ENCODE assay signal across 14 mouse cellular contexts in the genomic region with DNA sequence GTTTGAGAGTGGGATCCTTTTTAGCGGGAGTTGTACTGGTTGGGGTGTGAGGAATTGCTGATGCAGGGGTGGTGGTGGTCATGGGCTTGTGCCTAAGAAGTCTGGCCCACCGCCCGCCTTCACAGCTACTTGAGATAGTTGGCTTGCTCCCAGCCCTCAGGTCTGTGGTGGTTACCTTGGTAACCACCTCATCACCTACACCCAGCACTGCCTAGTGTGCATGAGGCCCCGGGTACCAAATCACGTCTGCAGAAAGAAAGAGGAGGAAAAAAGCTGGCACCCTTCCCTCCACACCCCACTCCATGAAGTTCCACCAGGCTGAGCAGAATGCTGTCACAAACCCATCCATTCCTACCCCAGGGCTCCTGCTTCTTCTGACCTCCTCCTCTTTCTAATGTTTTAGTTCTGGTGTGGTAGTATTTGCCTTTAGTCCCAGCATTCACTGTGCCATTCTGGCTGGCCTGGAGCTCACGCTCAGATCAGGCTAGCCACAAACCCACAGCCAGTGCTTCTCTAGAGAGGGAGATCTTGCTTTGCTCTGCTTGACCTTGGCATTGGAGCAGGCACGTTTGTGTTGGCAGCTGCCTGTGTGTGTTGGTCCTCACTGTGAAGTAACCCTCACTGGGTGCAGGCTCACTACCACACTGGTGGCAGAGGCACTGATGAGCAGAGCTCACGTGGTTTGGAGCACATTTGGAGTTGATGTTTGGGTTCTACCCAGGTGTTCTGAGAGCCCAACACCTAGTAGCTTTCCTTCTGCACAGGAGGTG. TPM values are rescaled to one million over a fixed set of nuclear protein-coding genes. Genes with fewer than 3 reads are reported as not detected.
A peak's percentile ranks its signal among the peaks of the same experiment; 100 is the strongest.
DNase-seq lines count a peak whose midpoint lies in the region; ATAC-seq and TF ChIP-seq lines count a peak whose summit lies in the region.
"Had no signal": no experiment of that assay in that cellular context is flagged by ENCODE, and none has a peak within 500 bp of the region (broad histone marks: within the 10 kb centered on the region; RNA-seq: fewer than 3 reads in every experiment).

No protein-coding gene starts in this region.

- peaks cover 43% of the 10 kb centered on the region for H3K4me1 ChIP-seq in forebrain, embryonic 12.5 days
- peaks cover 36% of the 10 kb centered on the region for H3K4me1 ChIP-seq in forebrain, embryonic 10.5 days
- H3K4me1 ChIP-seq in lung, embryonic 16.5 days (replicated peaks; ENCODE audit: control insufficient read depth, insufficient read depth, low read length) = peaks cover 9% of the 10 kb centered on the region
- peaks cover 10% of the 10 kb centered on the region for H3K4me1 ChIP-seq in embryonic facial prominence, embryonic 14.5 days (ENCODE audit: control insufficient read depth, insufficient read depth, low read length)
- H3K4me1 ChIP-seq in midbrain, postnatal 0 days (ENCODE audit: insufficient read depth, low read length) = peaks cover 5% of the 10 kb centered on the region; the same call in 1 of the 2 replicates
- H3K4me1 ChIP-seq in liver, embryonic 12.5 days = peaks cover 17% of the 10 kb centered on the region
- H3K4me1 ChIP-seq in intestine, embryonic 16.5 days (ENCODE audit: control insufficient read depth, insufficient read depth, low read length) = peaks cover 8% of the 10 kb centered on the region

- DNase-seq in forebrain, embryonic 10.5 days (ENCODE audit: extremely low spot score, low spot score) = no peak
- no peak for DNase-seq in lung, postnatal 10 days
- DNase-seq in embryonic facial prominence, embryonic 14.5 days (ENCODE audit: low spot score) = no peak
- peak; percentile 49 for DNase-seq in midbrain, postnatal 0 days (ENCODE audit: low spot score)
- DNase-seq: cerebellum, postnatal 36 days; heart, adult 18-20 months; kidney, adult 8-10 months; layer of hippocampus, adult 9-11 months had no signal

- no peak for TF ChIP-seq CTCF in midbrain, postnatal 0 days (IDR thresholded peaks at IDR 0.05)

- peak; percentile 25; the same call in 1 of the 2 replicates for ATAC-seq in forebrain, embryonic 12.5 days (ENCODE audit: low FRiP score)
- ATAC-seq in lung, embryonic 16.5 days (ENCODE audit: low read depth) = 0 out of 2 replicates have a peak, but pooled peaks have one; percentile 27
- ATAC-seq in embryonic facial prominence, embryonic 14.5 days (ENCODE audit: low read depth) = 0 out of 2 replicates have a peak, but pooled peaks have one; percentile 41
- no peak for ATAC-seq in midbrain, postnatal 0 days (ENCODE audit: low FRiP score)
- no peak for ATAC-seq in liver, embryonic 12.5 days
- ATAC-seq in intestine, embryonic 16.5 days = no peak

- no peak overlapping the region for H3K4me3 ChIP-seq in forebrain, embryonic 12.5 days (replicated peaks)
- no peak overlapping the region for H3K4me3 ChIP-seq in forebrain, embryonic 10.5 days
- no peak overlapping the region for H3K4me3 ChIP-seq in lung, embryonic 16.5 days (ENCODE audit: low read length)
- no peak overlapping the region for H3K4me3 ChIP-seq in embryonic facial prominence, embryonic 14.5 days (ENCODE audit: low read depth, low read length)
- H3K4me3 ChIP-seq in midbrain, postnatal 0 days (ENCODE audit: low read depth, low read length) = no peak overlapping the region
- no peak overlapping the region for H3K4me3 ChIP-seq in liver, embryonic 12.5 days
- no peak overlapping the region for H3K4me3 ChIP-seq in intestine, embryonic 16.5 days (ENCODE audit: low read length)
- H3K4me3 ChIP-seq: erythroblast, embryonic 14.5 days; megakaryocyte, embryonic 14.5 days had no signal

- no peak overlapping the region for H3K4me2 ChIP-seq in forebrain, embryonic 12.5 days
- H3K4me2 ChIP-seq in lung, embryonic 16.5 days (ENCODE audit: low read depth, low read length) = no peak overlapping the region
- no peak overlapping the region for H3K4me2 ChIP-seq in embryonic facial prominence, embryonic 14.5 days (ENCODE audit: low read depth, low read length)
- H3K4me2 ChIP-seq in midbrain, postnatal 0 days (ENCODE audit: low read depth, low read length, poor library complexity, severe bottlenecking) = no peak overlapping the region
- H3K4me2 ChIP-seq in liver, embryonic 12.5 days = no peak overlapping the region
- no peak overlapping the region for H3K4me2 ChIP-seq in intestine, embryonic 16.5 days (ENCODE audit: low read depth, low read length)

- peaks cover 2% of the 10 kb centered on the region; the same call in 1 of the 2 replicates for H3K9me3 ChIP-seq in forebrain, embryonic 12.5 days
- H3K9me3 ChIP-seq in forebrain, embryonic 10.5 days = peaks cover 3% of the 10 kb centered on the region; the same call in 1 of the 2 replicates
- H3K9me3 ChIP-seq in lung, embryonic 16.5 days (ENCODE audit: control insufficient read depth, low read length) = no peaks in the 10 kb centered on the region
- H3K9me3 ChIP-seq in embryonic facial prominence, embryonic 14.5 days (ENCODE audit: control insufficient read depth, low read length) = no peaks in the 10 kb centered on the region
- H3K9me3 ChIP-seq in midbrain, postnatal 0 days (ENCODE audit: low read length) = 0 out of 2 replicates have a peak, but pooled peaks cover 2% of the 10 kb centered on the region
- 0 out of 2 replicates have a peak, but pooled peaks cover 2% of the 10 kb centered on the region for H3K9me3 ChIP-seq in liver, embryonic 12.5 days (replicated peaks)
- H3K9me3 ChIP-seq in intestine, embryonic 16.5 days (ENCODE audit: control insufficient read depth, low read length) = no peaks in the 10 kb centered on the region

- WGBS in forebrain, embryonic 12.5 days = 61% methylated on average over 8 of the region's 8 CpGs
- WGBS in forebrain, embryonic 10.5 days = 76% methylated on average over 8 of the region's 8 CpGs
- WGBS in lung, embryonic 16.5 days = 53% methylated on average over 8 of the region's 8 CpGs
- WGBS in embryonic facial prominence, embryonic 14.5 days = 69% methylated on average over 7 of the region's 8 CpGs
- 63% methylated on average over 8 of the region's 8 CpGs for WGBS in midbrain, postnatal 0 days
- WGBS in liver, embryonic 12.5 days (ENCODE audit: insufficient replicate concordance) = 65% methylated on average over 8 of the region's 8 CpGs
- WGBS in intestine, embryonic 16.5 days = 75% methylated on average over 8 of the region's 8 CpGs

- H3K9ac ChIP-seq in forebrain, embryonic 12.5 days = no peak overlapping the region
- H3K9ac ChIP-seq in lung, embryonic 16.5 days (ENCODE audit: low read length) = no peak overlapping the region
- no peak overlapping the region for H3K9ac ChIP-seq in embryonic facial prominence, embryonic 14.5 days (ENCODE audit: low read depth, low read length)
- H3K9ac ChIP-seq in midbrain, postnatal 0 days (replicated peaks; ENCODE audit: low read length, poor library complexity, severe bottlenecking) = no peak overlapping the region
- no peak overlapping the region for H3K9ac ChIP-seq in liver, embryonic 12.5 days
- H3K9ac ChIP-seq in intestine, embryonic 16.5 days (ENCODE audit: low read depth, low read length) = no peak overlapping the region

- H3K27ac ChIP-seq in forebrain, embryonic 12.5 days = peak overlapping the region; percentile 33; the same call in 1 of the 2 replicates
- H3K27ac ChIP-seq in forebrain, embryonic 10.5 days = no peak overlapping the region
- H3K27ac ChIP-seq in lung, embryonic 16.5 days (ENCODE audit: low read length) = no peak overlapping the region
- no peak overlapping the region for H3K27ac ChIP-seq in embryonic facial prominence, embryonic 14.5 days (replicated peaks; ENCODE audit: low read depth, low read length)
- no peak overlapping the region for H3K27ac ChIP-seq in midbrain, postnatal 0 days (ENCODE audit: low read depth, low read length)
- no peak overlapping the region for H3K27ac ChIP-seq in liver, embryonic 12.5 days
- H3K27ac ChIP-seq in intestine, embryonic 16.5 days (ENCODE audit: low read length) = no peak overlapping the region

- peaks cover 4% of the 10 kb centered on the region for H3K36me3 ChIP-seq in forebrain, embryonic 12.5 days (replicated peaks)
- H3K36me3 ChIP-seq in forebrain, embryonic 10.5 days (replicated peaks) = peaks cover 18% of the 10 kb centered on the region
- H3K36me3 ChIP-seq in lung, embryonic 16.5 days (ENCODE audit: control insufficient read depth, insufficient read depth, low read length) = no peaks in the 10 kb centered on the region; the same call in 1 of the 2 replicates
- H3K36me3 ChIP-seq in embryonic facial prominence, embryonic 14.5 days (ENCODE audit: control insufficient read depth, insufficient read depth, low read length) = peaks cover 4% of the 10 kb centered on the region; the same call in 1 of the 2 replicates
- H3K36me3 ChIP-seq in midbrain, postnatal 0 days (ENCODE audit: insufficient read depth, low read length) = no peaks in the 10 kb centered on the region
- H3K36me3 ChIP-seq in liver, embryonic 12.5 days = no peaks in the 10 kb centered on the region
- H3K36me3 ChIP-seq in intestine, embryonic 16.5 days (ENCODE audit: control insufficient read depth, insufficient read depth, low read length) = no peaks in the 10 kb centered on the region; the same call in 1 of the 2 replicates

- no peaks in the 10 kb centered on the region for H3K27me3 ChIP-seq in forebrain, embryonic 12.5 days
- no peaks in the 10 kb centered on the region for H3K27me3 ChIP-seq in forebrain, embryonic 10.5 days (ENCODE audit: poor library complexity, severe bottlenecking)
- H3K27me3 ChIP-seq in lung, embryonic 16.5 days (ENCODE audit: control insufficient read depth, insufficient read depth, low read depth, low read length) = no peaks in the 10 kb centered on the region
- no peaks in the 10 kb centered on the region for H3K27me3 ChIP-seq in embryonic facial prominence, embryonic 14.5 days (replicated peaks; ENCODE audit: control insufficient read depth, insufficient read depth, low read length)
- no peaks in the 10 kb centered on the region for H3K27me3 ChIP-seq in midbrain, postnatal 0 days (ENCODE audit: insufficient read depth, low read length)
- no peaks in the 10 kb centered on the region; the same call in 1 of the 2 replicates for H3K27me3 ChIP-seq in liver, embryonic 12.5 days (replicated peaks)
- H3K27me3 ChIP-seq in intestine, embryonic 16.5 days (replicated peaks; ENCODE audit: control insufficient read depth, insufficient read depth, low read length) = no peaks in the 10 kb centered on the region

RNA-seq across cellular contexts. Expression of a gene that starts 23.2 kb away (rescaled TPM):
- polyA plus RNA-seq in forebrain, embryonic 12.5 days (2016; fragmentation: Nextera tagmentation; extraction: Ambion mirVana) = 58.1 and 75.4 TPM in 2 replicates
- 17.8 and 21.4 TPM in 2 replicates for polyA plus RNA-seq in forebrain, embryonic 10.5 days (2016; fragmentation: Nextera tagmentation; extraction: Ambion mirVana)
- polyA plus RNA-seq in lung, embryonic 16.5 days (2015; fragmentation: Nextera tagmentation; extraction: Ambion mirVana) = 13.6 and 15.3 TPM in 2 replicates
- polyA plus RNA-seq in embryonic facial prominence, embryonic 14.5 days (2014; fragmentation: Nextera tagmentation; extraction: Ambion mirVana) = 51.4 and 52.0 TPM in 2 replicates
- 552 and 565 TPM in 2 replicates for total RNA-seq in midbrain, postnatal 0 days (2014; rRNA removed)
- 196 and 209 TPM in 2 replicates for polyA plus RNA-seq in midbrain, postnatal 0 days (2015; fragmentation: Nextera tagmentation; extraction: Ambion mirVana)
- 6.2 and 6.9 TPM in 2 replicates for polyA plus RNA-seq in liver, embryonic 12.5 days (2016; fragmentation: Nextera tagmentation; extraction: Ambion mirVana)
- polyA plus RNA-seq in intestine, embryonic 16.5 days (2015; fragmentation: Nextera tagmentation; extraction: Ambion mirVana) = 10.8 and 12.5 TPM in 2 replicates

Comparison
In these comparisons a context has a peak if more than half of its experiments do, and no peak if none do; other contexts are left out.
1. ATAC-seq: peak in forebrain, embryonic 12.5 days (single experiment), lung, embryonic 16.5 days (single experiment) and embryonic facial prominence, embryonic 14.5 days (single experiment); none in midbrain, postnatal 0 days (single experiment), liver, embryonic 12.5 days (single experiment) and intestine, embryonic 16.5 days (single experiment).